Mouse (Mus musculus) neural tube, embryonic 13.5 days (tissue): ENCODE measurements around the gene Spats2. TPM values are rescaled to one million over a fixed set of nuclear protein-coding genes. Genes with fewer than 3 reads are reported as not detected.

Experiments used
- ATAC-seq: fragments of 200-750 bp; cut with Nextera tagmentation; 2 replicates; pipeline ENCODE4 v1.8.0; 2017; ENCODE audit warnings: low read depth, mild to moderate bottlenecking, moderate TSS enrichment, moderate library complexity
- H3K27ac ChIP-seq: fragments of 300-500 bp; sonication (generic); replicated peaks from 2 replicates; pipeline ENCODE4 v1.5.1; 2015; ENCODE audit warnings: moderate library complexity, mild to moderate bottlenecking, inconsistent platforms
- H3K27me3 ChIP-seq: fragments of 300-500 bp; sonication (generic); 2 replicates; pipeline ENCODE4 v1.6.1; 2015; ENCODE audit warnings: mild to moderate bottlenecking, inconsistent platforms
- H3K36me3 ChIP-seq: fragments of 300-500 bp; sonication (generic); 2 replicates; pipeline ENCODE4 v1.6.1; 2015; ENCODE audit warnings: mild to moderate bottlenecking, inconsistent platforms
- H3K4me1 ChIP-seq: fragments of 300-500 bp; sonication (generic); replicated peaks from 2 replicates; pipeline ENCODE4 v1.6.1; 2015; ENCODE audit warnings: inconsistent platforms
- H3K4me2 ChIP-seq: fragments of 300-500 bp; sonication (generic); 2 replicates; pipeline ENCODE4 v1.6.1; 2015; ENCODE audit warnings: inconsistent platforms, mild to moderate bottlenecking, moderate library complexity
- H3K4me3 ChIP-seq: fragments of 300-500 bp; sonication (generic); 2 replicates; pipeline ENCODE4 v1.5.1; 2015; ENCODE audit warnings: mild to moderate bottlenecking, inconsistent platforms
- H3K9ac ChIP-seq: fragments of 300-500 bp; sonication (generic); 2 replicates; pipeline ENCODE4 v1.6.1; 2015; ENCODE audit warnings: moderate library complexity, mild to moderate bottlenecking, inconsistent platforms
- H3K9me3 ChIP-seq: fragments of 300-500 bp; sonication (generic); 2 replicates; pipeline ENCODE4 v1.6.1; 2016; ENCODE audit warnings: inconsistent platforms
- WGBS: fragments of 180-500 bp; shearing (Covaris S2); methylation state at CpG from one replicate; pipeline ENCODE4 v1.1.7; 2015; 5-methylcytosine and 5-hydroxymethylcytosine counted together
- polyA plus RNA-seq: library from polyadenylated mRNA; unstranded; fragments of >200 nt; fragmentation: Nextera tagmentation; extraction: Ambion mirVana; gene quantifications from 2 replicates; pipeline ENCODE4 v1.2.1, GENCODE M21; 2015

Spats2 gene
- polyA plus RNA-seq, 1 experiment from 2014 or later: 44.4 TPM

DNA sequence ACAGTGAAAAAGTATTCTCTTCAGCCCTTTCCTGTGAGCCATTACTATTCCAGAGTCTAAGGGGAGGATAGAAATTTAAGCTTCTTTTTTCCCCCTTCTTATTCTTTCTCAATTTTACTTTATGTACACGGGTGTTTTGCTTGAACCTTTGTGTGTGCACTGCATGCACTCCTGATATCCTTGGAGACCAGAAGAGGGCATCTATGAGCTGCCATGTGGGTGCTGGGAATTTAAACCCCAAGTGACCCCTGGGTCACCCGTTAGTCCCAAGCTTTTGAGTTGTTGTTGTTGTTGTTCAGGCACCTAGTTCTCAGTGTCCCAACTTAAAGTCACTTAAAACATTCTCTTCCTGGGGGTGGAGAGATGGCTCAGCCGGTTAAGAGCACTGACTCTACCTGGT, 25.7 kb upstream of the Spats2 start:
- H3K27ac ChIP-seq: no peak overlapping the region
- WGBS: 52% methylated on average over 3 of the region's 3 CpGs
- H3K4me1 ChIP-seq: peaks cover 42% of the 10 kb centered on the region
- ATAC-seq: no peak
- H3K4me2 ChIP-seq: no peak overlapping the region
- H3K9ac ChIP-seq: no peak overlapping the region
- H3K27me3 ChIP-seq: peaks cover 66% of the 10 kb centered on the region
- H3K4me3 ChIP-seq: no peak overlapping the region
- H3K9me3 ChIP-seq: no peaks in the 10 kb centered on the region
- H3K36me3 ChIP-seq: no peaks in the 10 kb centered on the region

DNA sequence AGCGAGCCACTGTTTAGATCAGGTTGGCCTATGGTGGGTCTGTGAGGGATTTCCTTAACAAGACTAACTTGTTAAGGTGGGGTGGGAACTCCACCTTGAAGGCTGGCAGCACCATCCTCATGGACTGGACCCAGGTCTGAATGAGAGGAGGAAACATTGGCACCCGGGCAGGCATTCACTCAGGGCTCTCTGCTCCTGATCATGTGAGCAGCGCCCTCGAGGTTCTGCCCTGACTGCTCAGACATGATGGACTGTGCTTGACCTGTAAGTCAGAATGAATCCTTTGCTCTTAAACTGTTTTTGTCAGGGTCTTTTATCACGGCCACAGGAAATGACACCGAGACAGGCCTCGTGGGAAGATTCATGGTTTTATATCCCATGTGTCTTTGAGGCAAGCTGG, 20.5 kb upstream of the Spats2 start:
- no peaks in the 10 kb centered on the region for H3K36me3 ChIP-seq
- no peak overlapping the region for H3K4me3 ChIP-seq
- H3K9me3 ChIP-seq: no peaks in the 10 kb centered on the region
- no peak overlapping the region for H3K27ac ChIP-seq
- H3K4me1 ChIP-seq: no peaks in the 10 kb centered on the region
- no peak overlapping the region for H3K9ac ChIP-seq
- peaks cover 14% of the 10 kb centered on the region for H3K27me3 ChIP-seq
- WGBS: 54% methylated on average over 7 of the region's 7 CpGs
- H3K4me2 ChIP-seq: no peak overlapping the region
- no peak for ATAC-seq

GRCm38 (mm10) chr15:99107866-99108265, 17.9 kb upstream of the Spats2 start:
- Histone ChIP-seq H3K27me3 (no peaks in the 10 kb centered on the region), H3K36me3 (no peaks in the 10 kb centered on the region), H3K9me3 (no peaks in the 10 kb centered on the region), H3K4me2 (no peak overlapping the region), H3K4me3 (no peak overlapping the region), H3K4me1 (no peaks in the 10 kb centered on the region), H3K27ac (no peak overlapping the region), H3K9ac (no peak overlapping the region)
- no peak for ATAC-seq
- WGBS: 87% methylated on average over 3 of the region's 3 CpGs

DNA sequence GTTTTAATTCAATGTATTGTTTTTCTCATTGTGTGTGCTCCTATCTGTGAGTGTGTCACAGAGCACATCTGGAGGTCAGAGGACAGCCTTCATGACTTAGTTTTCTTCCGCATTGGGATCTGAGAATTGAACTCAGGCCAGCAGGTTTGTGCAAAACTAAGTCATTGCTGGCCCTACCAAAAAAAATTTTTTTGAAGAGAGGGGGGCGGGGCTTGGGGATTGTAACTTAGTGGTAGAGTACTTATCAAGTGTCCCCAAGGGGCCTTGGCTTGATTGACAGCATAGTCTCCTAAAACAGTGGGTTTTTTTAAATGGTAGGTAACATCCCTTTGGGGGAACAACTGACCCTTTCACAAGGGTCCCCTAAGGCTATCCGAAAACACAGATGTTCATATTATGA, 14.6 kb upstream of the Spats2 start:
- no peak overlapping the region for H3K27ac ChIP-seq
- WGBS: 83% methylated on average over 3 of the region's 3 CpGs
- ATAC-seq: no peak

DNA sequence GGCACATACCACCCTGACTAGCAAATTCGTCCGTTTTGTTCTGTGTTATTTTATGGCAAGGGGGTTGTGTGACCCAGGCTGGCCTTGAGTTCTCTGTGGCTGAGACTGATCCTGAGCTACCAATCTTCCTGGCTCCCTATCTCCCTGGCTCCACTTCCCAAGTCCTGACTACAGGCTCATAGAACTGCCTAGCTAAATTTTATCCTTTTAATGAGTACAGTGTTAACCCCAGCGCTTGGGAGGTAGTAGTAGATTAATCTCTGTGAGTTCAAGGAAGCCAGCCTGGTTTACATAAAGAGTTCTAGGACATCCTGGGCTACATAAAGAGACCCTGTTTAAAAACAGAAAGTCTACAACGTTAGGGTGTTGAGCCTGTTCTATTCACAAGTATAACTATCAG, 13.9 kb upstream of the Spats2 start:
- H3K36me3 ChIP-seq: no peaks in the 10 kb centered on the region
- no peaks in the 10 kb centered on the region for H3K27me3 ChIP-seq
- no peaks in the 10 kb centered on the region for H3K9me3 ChIP-seq
- no peak overlapping the region for H3K4me3 ChIP-seq
- 60% methylated on average over 4 of the region's 4 CpGs for WGBS
- H3K9ac ChIP-seq: no peak overlapping the region
- H3K4me1 ChIP-seq: no peaks in the 10 kb centered on the region
- no peak overlapping the region for H3K27ac ChIP-seq
- no peak for ATAC-seq
- no peak overlapping the region for H3K4me2 ChIP-seq

More for the DNA sequence above, 14.6 kb upstream of the Spats2 start:
- H3K4me3 ChIP-seq: no peak overlapping the region
- H3K36me3 ChIP-seq: no peaks in the 10 kb centered on the region
- H3K9me3 ChIP-seq: no peaks in the 10 kb centered on the region
- no peaks in the 10 kb centered on the region for H3K27me3 ChIP-seq
- H3K9ac ChIP-seq: no peak overlapping the region
- no peaks in the 10 kb centered on the region for H3K4me1 ChIP-seq
- no peak overlapping the region for H3K4me2 ChIP-seq

DNA sequence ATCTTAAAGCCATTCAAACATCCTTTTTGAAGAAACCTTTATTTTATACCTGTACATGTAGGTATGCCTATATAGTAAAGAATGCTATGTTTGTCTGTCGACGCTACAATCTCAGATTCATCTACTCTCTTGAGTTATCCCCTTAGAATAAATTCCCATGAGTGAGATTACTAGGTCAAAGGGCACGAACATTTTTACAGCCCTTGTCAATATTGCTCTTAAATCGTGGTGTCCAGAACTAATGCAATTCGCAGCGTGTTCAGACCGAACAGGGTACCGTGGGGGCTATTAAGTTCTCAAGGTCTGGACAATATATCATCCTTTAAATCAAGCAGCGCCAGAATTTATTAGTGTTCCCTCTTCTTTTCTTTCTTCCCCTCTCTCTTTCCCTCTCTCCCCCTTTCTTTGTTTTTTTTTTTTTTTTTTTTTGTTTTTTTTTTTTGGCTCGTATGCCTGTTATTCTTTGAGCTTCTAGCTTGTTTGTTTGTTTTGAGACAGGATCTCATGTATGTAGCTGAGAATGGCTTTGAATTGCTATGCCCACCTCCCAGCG, 12.8 kb upstream of the Spats2 start:
- Histone ChIP-seq H3K27me3 (no peaks in the 10 kb centered on the region), H3K27ac (no peak overlapping the region), H3K9me3 (no peaks in the 10 kb centered on the region), H3K4me2 (peak overlapping the region; percentile 33), H3K4me1 (no peaks in the 10 kb centered on the region), H3K36me3 (no peaks in the 10 kb centered on the region), H3K9ac (no peak overlapping the region), H3K4me3 (no peak overlapping the region)
- 31% methylated on average over 11 of the region's 11 CpGs for WGBS
- no peak for ATAC-seq

DNA sequence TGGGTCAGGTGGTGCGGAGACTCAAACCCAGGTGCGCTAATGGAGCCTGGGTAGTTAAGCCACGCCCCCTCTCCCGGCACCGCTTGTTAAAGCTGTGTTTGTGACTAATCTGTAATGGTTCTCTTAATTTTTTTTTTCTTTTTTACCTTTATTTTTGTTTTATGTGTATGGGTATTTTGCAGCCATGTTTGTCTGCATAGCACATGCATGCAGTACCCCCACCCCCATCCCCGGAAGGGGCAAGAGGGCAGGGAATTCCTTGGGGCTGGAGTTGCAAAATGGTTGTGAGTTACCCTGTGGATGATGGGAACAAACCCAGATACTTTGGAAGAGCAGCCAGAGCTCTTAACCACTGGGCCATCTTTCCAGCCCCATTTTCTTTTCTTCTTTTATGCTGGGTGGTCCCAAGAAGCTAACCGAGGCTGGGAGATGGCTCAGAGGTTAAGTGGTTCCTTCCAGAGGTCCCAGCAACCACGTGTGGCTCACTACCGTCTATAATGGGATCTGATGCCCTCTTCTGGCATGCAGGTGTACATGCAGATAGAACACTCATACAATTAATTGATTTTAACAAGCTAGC, 12.2 kb upstream of the Spats2 start:
- H3K27ac ChIP-seq: no peak overlapping the region
- H3K27me3 ChIP-seq: no peaks in the 10 kb centered on the region
- no peaks in the 10 kb centered on the region for H3K9me3 ChIP-seq
- H3K4me2 ChIP-seq: peak overlapping the region; percentile 33
- H3K4me3 ChIP-seq: no peak overlapping the region
- ATAC-seq: no peak
- no peak overlapping the region for H3K9ac ChIP-seq
- no peaks in the 10 kb centered on the region for H3K4me1 ChIP-seq
- H3K36me3 ChIP-seq: no peaks in the 10 kb centered on the region
- 7% methylated on average over 9 of the region's 9 CpGs for WGBS

GRCm38 (mm10) chr15:99114312-99115064, 11.2 kb upstream of the Spats2 start:
- WGBS: 39% methylated on average over 14 of the region's 14 CpGs
- Histone ChIP-seq H3K9ac (no peak overlapping the region), H3K4me1 (no peaks in the 10 kb centered on the region), H3K9me3 (no peaks in the 10 kb centered on the region), H3K27ac (no peak overlapping the region), H3K36me3 (no peaks in the 10 kb centered on the region), H3K4me3 (no peak overlapping the region), H3K27me3 (no peaks in the 10 kb centered on the region), H3K4me2 (no peak overlapping the region)
- no peak for ATAC-seq

DNA sequence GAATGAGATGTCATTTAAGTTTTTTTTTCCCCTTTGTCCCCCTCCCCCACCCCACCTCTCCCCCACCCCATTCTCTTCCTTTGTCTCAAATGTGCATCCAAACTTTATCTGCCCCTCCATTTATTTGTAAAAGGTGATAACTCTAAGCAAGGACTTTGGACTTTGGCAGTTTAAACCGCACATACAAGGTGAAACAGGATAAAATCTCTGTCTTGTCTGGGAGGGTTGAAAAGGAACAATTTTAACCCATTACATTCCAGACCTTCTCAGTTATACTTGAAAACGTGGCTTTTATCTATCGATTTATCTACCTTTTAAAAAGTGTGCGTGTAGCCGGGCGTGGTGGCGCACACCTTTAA, 10.7 kb upstream of the Spats2 start:
- Histone ChIP-seq H3K27me3 (no peaks in the 10 kb centered on the region), H3K4me1 (no peaks in the 10 kb centered on the region), H3K9ac (no peak overlapping the region), H3K27ac (no peak overlapping the region), H3K4me3 (no peak overlapping the region), H3K4me2 (no peak overlapping the region), H3K9me3 (no peaks in the 10 kb centered on the region), H3K36me3 (no peaks in the 10 kb centered on the region)
- ATAC-seq: no peak
- WGBS: 88% methylated on average over 7 of the region's 7 CpGs

DNA sequence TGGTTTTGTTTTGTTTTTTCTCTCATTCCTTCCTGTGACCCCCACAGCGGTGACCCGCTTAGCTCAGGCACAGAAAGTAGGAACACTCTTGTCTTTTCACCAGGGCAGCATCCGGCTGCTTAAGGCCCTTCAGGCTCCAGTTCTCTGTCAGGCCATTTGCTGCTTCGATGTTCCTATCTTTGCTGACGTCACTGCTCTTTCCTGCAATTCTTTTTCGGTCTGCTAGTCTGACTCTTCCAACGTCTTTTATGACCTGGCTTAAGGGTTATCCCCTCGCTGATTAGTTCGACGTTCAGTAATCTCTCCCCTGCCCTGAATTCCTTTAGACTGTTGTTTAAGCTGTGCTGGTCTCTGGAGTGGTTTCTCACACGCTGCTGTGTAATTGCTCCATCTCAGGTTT, 9.2 kb upstream of the Spats2 start:
- Histone ChIP-seq H3K9ac (no peak overlapping the region), H3K4me2 (no peak overlapping the region), H3K4me3 (no peak overlapping the region), H3K4me1 (peaks cover 3% of the 10 kb centered on the region; the same call in 1 of the 2 replicates), H3K36me3 (no peaks in the 10 kb centered on the region), H3K27me3 (no peaks in the 10 kb centered on the region), H3K9me3 (no peaks in the 10 kb centered on the region), H3K27ac (no peak overlapping the region)
- no peak for ATAC-seq
- WGBS: 44% methylated on average over 11 of the region's 11 CpGs

DNA sequence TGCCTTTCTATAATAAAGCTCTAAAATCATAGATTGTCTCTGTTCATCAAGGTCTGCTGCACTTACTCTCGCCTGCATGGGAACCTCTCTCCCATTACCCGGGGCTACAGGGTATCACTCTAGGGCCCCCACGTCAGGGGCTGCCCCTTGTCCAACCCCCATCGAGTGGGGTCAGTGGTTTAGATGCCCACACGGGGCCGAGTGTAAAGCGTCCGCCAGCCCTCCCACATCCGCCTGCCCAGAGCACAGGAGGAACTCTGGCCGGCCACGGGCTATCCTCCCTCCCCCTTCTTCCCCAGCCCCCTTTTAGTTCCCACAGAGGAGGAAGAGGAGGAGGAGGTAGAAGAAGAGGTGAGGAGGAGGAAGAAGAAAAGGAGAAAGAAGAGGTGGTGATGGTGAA, 4.9 kb upstream of the Spats2 start:
- Histone ChIP-seq H3K4me1 (peaks cover 9% of the 10 kb centered on the region; the same call in 1 of the 2 replicates), H3K27ac (no peak overlapping the region), H3K9me3 (no peaks in the 10 kb centered on the region), H3K36me3 (no peaks in the 10 kb centered on the region), H3K27me3 (0 out of 2 replicates have a peak, but pooled peaks cover 3% of the 10 kb centered on the region), H3K4me2 (no peak overlapping the region), H3K4me3 (no peak overlapping the region), H3K9ac (no peak overlapping the region)
- WGBS: 16% methylated on average over 11 of the region's 11 CpGs
- ATAC-seq: no peak

DNA sequence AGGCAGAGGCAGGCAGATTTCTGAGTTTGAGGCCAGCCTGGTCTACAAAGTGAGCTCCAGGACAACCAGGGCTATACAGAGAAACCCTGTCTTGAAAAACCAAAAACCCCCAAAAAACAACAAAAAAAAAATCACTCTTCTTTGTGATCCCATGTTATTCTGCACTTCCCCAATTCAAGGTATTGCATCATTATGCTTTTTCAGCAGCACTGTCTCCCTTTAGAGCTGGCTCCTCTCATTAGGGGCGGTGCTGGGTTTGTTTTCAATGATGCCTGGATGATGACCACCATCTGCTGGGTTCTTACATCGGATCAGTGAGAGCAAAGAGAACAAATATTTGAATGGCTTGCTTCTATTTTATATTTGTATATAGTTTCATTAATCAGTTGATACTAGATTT, 3.1 kb upstream of the Spats2 start:
- no peak for ATAC-seq
- Histone ChIP-seq H3K9me3 (no peaks in the 10 kb centered on the region), H3K4me3 (no peak overlapping the region), H3K4me2 (no peak overlapping the region), H3K27ac (no peak overlapping the region), H3K9ac (no peak overlapping the region), H3K27me3 (0 out of 2 replicates have a peak, but pooled peaks cover 3% of the 10 kb centered on the region), H3K36me3 (no peaks in the 10 kb centered on the region), H3K4me1 (peaks cover 12% of the 10 kb centered on the region)
- 69% methylated on average over 2 of the region's 2 CpGs for WGBS
